Mouse (Mus musculus) midbrain, embryonic 11.5 days (tissue): ENCODE measurements around the gene Elavl3. TPM values are rescaled to one million over a fixed set of nuclear protein-coding genes. Genes with fewer than 3 reads are reported as not detected.
A peak's percentile ranks its signal among the peaks of the same experiment; 100 is the strongest.

Experiments used
- ATAC-seq: fragments of 200-750 bp; cut with Nextera tagmentation; 2 replicates; pipeline ENCODE4 v1.8.0; 2017; ENCODE audit warnings: moderate TSS enrichment, moderate library complexity; ENCODE audit not compliant: low FRiP score
- DNase-seq: peaks from one replicate; pipeline ENCODE4 v3.0.0; 2015; ENCODE audit warnings: low spot score; ENCODE audit errors: missing footprints
- H3K27ac ChIP-seq: fragments of 300-500 bp; sonication (generic); 2 replicates; pipeline ENCODE4 v1.5.1; 2014; ENCODE audit warnings: low read depth, low read length
- H3K27me3 ChIP-seq: fragments of 300-500 bp; sonication (generic); 2 replicates; pipeline ENCODE4 v1.6.1; 2014; ENCODE audit warnings: mild to moderate bottlenecking, low read length, moderate library complexity, mixed read lengths; ENCODE audit not compliant: control insufficient read depth, insufficient read depth
- H3K36me3 ChIP-seq: fragments of 300-500 bp; sonication (generic); 2 replicates; pipeline ENCODE4 v1.6.1; 2014; ENCODE audit warnings: mild to moderate bottlenecking, low read length, moderate library complexity, mixed read lengths; ENCODE audit not compliant: control insufficient read depth, insufficient read depth
- H3K4me1 ChIP-seq: fragments of 300-500 bp; sonication (generic); 2 replicates; pipeline ENCODE4 v1.6.1; 2014; ENCODE audit warnings: low read length; ENCODE audit not compliant: control insufficient read depth, insufficient read depth
- H3K4me2 ChIP-seq: fragments of 300-500 bp; sonication (generic); 2 replicates; pipeline ENCODE4 v1.6.1; 2014; ENCODE audit warnings: mild to moderate bottlenecking, moderate library complexity
- H3K4me3 ChIP-seq: fragments of 300-500 bp; sonication (generic); 2 replicates; pipeline ENCODE4 v1.5.1; 2014; ENCODE audit warnings: low read depth, low read length
- H3K9ac ChIP-seq: fragments of 300-500 bp; sonication (generic); 2 replicates; pipeline ENCODE4 v1.6.1; 2014; ENCODE audit warnings: low read length
- H3K9me3 ChIP-seq: fragments of 300-500 bp; sonication (generic); 2 replicates; pipeline ENCODE4 v1.6.1; 2016; ENCODE audit warnings: low read length; ENCODE audit not compliant: control insufficient read depth
- WGBS: fragments of 180-500 bp; shearing (Covaris S2); extraction: QIAGEN DNeasy Blood & Tissue Kit; methylation state at CpG from one replicate; pipeline ENCODE4 v1.1.7; 2014; 5-methylcytosine and 5-hydroxymethylcytosine counted together
- polyA plus RNA-seq: library from polyadenylated mRNA; unstranded; fragments of >200 nt; fragmentation: Nextera tagmentation; extraction: Ambion mirVana; gene quantifications from 2 replicates; pipeline ENCODE4 v1.2.1, GENCODE M21; 2014

Gene Elavl3
- polyA plus RNA-seq, 1 experiment from 2014 or later = 49.8 TPM

DNA sequence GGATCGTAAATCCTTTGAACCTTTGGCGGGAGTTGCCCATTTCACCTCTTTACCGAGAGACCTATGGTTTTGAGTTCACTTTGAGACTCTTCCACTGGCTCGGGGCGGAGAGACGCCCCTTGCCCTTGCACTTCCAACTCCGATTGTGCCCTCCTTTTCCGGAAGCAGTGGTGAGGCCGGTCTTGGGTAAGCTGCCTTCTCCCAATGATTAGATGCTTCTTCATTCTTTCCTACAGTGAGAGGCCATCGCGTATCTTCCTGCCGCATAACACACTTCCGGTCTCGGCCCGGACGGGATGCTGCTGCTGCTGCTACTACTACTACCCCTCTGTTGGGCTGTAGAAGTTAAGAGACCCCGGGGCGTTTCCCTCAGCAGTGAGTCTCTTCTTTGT lies 48.7 kb downstream of the Elavl3 start:
- H3K4me1 ChIP-seq = peaks cover 21% of the 10 kb centered on the region
- H3K27ac ChIP-seq = no peak overlapping the region
- WGBS = 1% methylated on average over 18 of the region's 18 CpGs
- H3K4me3 ChIP-seq = peak overlapping the region; percentile 78
- H3K36me3 ChIP-seq = no peaks in the 10 kb centered on the region
- H3K9ac ChIP-seq = peak overlapping the region; percentile 68
- no peaks in the 10 kb centered on the region for H3K27me3 ChIP-seq
- no peak; the same call in 1 of the 2 replicates for ATAC-seq
- no peaks in the 10 kb centered on the region for H3K9me3 ChIP-seq
- DNase-seq = no peak
- peak overlapping the region; percentile 94 for H3K4me2 ChIP-seq

DNA sequence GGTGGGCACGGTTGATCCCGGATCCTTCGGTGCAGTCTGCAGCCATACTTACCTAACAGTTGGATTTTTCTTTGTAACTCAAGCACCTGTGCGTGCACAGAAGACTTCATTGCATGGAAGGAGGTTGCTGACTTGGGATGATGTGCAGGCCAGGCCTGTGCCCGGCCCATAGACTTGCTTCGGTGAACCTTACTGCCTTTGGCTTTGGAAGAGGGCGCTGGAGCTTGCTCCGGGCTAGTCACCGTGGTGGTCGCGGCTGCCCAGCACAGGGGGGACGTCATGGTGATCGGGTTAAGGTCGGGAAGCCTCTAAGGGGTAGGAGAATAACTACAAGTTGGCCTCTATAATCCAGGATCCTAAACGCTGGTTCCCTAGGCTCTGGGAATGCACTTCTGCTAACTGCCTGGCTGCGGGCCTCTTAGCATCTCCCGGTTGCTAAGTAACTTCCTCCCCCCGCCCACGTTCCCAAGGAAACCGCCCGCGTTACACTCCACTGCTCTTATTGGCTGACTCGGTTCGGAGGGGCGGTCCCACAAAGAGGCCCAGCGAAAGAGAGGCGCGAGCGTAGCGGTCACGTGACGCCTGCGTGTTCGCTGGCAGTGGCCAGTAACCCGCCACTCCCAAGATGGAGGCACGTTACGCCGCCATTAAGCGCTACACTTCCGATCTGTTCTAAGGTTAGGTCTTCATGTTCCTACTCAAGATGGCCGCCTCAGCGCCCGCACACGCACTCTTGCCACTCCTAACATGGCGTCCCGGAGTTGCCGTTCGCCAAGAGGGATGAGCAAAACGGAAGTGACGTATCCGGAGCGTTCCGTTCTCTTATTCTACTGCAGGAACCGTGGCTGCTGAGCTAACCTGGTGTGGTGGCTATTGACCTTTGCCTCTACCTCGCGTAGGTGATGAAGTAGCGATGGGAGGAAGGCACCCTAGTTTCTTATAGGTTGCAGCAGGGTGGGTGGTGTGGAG lies 49.3 kb downstream of the Elavl3 start, which contains the start of the genes Ccdc151 and Prkcsh:
Gene Ccdc151, minus strand, starts transcription at position 441 of the 969 bp plus-strand sequence.
Gene Prkcsh, plus strand, starts transcription at position 613 of the 969 bp plus-strand sequence.
- DNase-seq = peak; percentile 100
- Histone ChIP-seq H3K27me3 (no peaks in the 10 kb centered on the region), H3K9ac (peak within 1 kb of the TSS; percentile 68), H3K4me1 (peaks cover 21% of the 10 kb centered on the region), H3K4me3 (peak within 1 kb of the TSS; percentile 78), H3K36me3 (no peaks in the 10 kb centered on the region), H3K9me3 (no peaks in the 10 kb centered on the region), H3K27ac (peak within 1 kb of the TSS; percentile 64), H3K4me2 (peak within 1 kb of the TSS; percentile 94)
- ATAC-seq = peak; percentile 98
- WGBS = 4% methylated on average over 57 of the region's 57 CpGs

DNA sequence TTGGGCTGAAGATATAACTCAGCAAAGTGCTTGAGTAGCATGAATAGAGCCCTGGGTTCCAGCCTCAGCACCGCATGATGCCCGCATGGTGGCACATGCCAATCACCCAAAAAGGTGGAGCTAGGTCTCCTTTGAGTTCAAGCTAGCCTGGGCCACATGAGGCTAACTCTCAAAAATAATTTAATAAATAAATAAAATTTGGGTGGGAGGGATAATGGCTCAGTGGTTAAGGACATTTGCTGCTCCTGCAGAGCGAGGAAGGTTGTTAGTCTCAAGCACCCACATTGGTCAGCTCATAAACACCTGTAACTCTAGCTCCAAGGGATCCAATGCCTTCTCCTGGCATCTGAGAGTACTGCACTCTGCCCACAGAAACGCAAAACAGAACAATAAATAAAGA lies 50.2 kb downstream of the Elavl3 start:
- Histone ChIP-seq H3K9ac (no peak overlapping the region), H3K27ac (no peak overlapping the region), H3K4me3 (no peak overlapping the region), H3K36me3 (no peaks in the 10 kb centered on the region), H3K4me2 (peak overlapping the region; percentile 57), H3K4me1 (peaks cover 21% of the 10 kb centered on the region), H3K27me3 (no peaks in the 10 kb centered on the region), H3K9me3 (no peaks in the 10 kb centered on the region)
- no peak for ATAC-seq
- 87% methylated on average over 4 of the region's 4 CpGs for WGBS
- peak; percentile 82 for DNase-seq

GRCm38 (mm10) chr9:22000296-22000695 lies 51.5 kb downstream of the Elavl3 start:
- no peak overlapping the region for H3K4me3 ChIP-seq
- no peak overlapping the region for H3K27ac ChIP-seq
- 90% methylated on average over 6 of the region's 6 CpGs for WGBS

GRCm38 (mm10) chr9:21996178-21996867 lies 55.5 kb downstream of the Elavl3 start:
- no peaks in the 10 kb centered on the region for H3K4me1 ChIP-seq
- H3K27me3 ChIP-seq = peaks cover 8% of the 10 kb centered on the region

More at GRCm38 (mm10) chr9:22000296-22000695, 51.5 kb downstream of the Elavl3 start:
- Histone ChIP-seq H3K27me3 (no peaks in the 10 kb centered on the region), H3K4me1 (peaks cover 21% of the 10 kb centered on the region), H3K9ac (no peak overlapping the region), H3K4me2 (no peak overlapping the region), H3K36me3 (no peaks in the 10 kb centered on the region), H3K9me3 (no peaks in the 10 kb centered on the region)
- ATAC-seq = no peak
- DNase-seq = no peak

GRCm38 (mm10) chr9:21992227-21992626 lies 59.6 kb downstream of the Elavl3 start:
- no peak for DNase-seq
- WGBS = 78% methylated on average over 4 of the region's 4 CpGs
- Histone ChIP-seq H3K27me3 (peaks cover 49% of the 10 kb centered on the region), H3K4me3 (no peak overlapping the region), H3K4me1 (peaks cover 21% of the 10 kb centered on the region), H3K27ac (no peak overlapping the region), H3K4me2 (no peak overlapping the region), H3K36me3 (no peaks in the 10 kb centered on the region), H3K9ac (no peak overlapping the region), H3K9me3 (no peaks in the 10 kb centered on the region)
- ATAC-seq = no peak

More at GRCm38 (mm10) chr9:21996178-21996867, 55.5 kb downstream of the Elavl3 start:
- Histone ChIP-seq H3K9ac (no peak overlapping the region), H3K9me3 (no peaks in the 10 kb centered on the region), H3K4me2 (no peak overlapping the region), H3K27ac (no peak overlapping the region), H3K4me3 (no peak overlapping the region), H3K36me3 (no peaks in the 10 kb centered on the region)
- 85% methylated on average over 3 of the region's 3 CpGs for WGBS
- DNase-seq = no peak
- ATAC-seq = no peak

- Histone ChIP-seq H3K4me2 (peak within 1 kb of the TSS; percentile 73), H3K9me3 (no peaks in the 10 kb centered on the region), H3K27ac (no peak within 1 kb of the TSS), H3K4me1 (peaks cover 23% of the 10 kb centered on the region), H3K36me3 (no peaks in the 10 kb centered on the region), H3K9ac (peak within 1 kb of the TSS; percentile 57), H3K4me3 (peak within 1 kb of the TSS; percentile 35), H3K27me3 (peaks cover 65% of the 10 kb centered on the region)
- peak; percentile 49; the same call in 1 of the 2 replicates for ATAC-seq
- WGBS = under 1% methylated on average over 42 of the region's 42 CpGs
- DNase-seq = peak; percentile 91
These were observed 62.4 kb downstream of the Elavl3 start, which contains the start of gene Rgl3 for GRCm38 (mm10) chr9:21989230-21990110. TSS of gene Rgl3 (minus strand) at chr9:21989446.

DNA sequence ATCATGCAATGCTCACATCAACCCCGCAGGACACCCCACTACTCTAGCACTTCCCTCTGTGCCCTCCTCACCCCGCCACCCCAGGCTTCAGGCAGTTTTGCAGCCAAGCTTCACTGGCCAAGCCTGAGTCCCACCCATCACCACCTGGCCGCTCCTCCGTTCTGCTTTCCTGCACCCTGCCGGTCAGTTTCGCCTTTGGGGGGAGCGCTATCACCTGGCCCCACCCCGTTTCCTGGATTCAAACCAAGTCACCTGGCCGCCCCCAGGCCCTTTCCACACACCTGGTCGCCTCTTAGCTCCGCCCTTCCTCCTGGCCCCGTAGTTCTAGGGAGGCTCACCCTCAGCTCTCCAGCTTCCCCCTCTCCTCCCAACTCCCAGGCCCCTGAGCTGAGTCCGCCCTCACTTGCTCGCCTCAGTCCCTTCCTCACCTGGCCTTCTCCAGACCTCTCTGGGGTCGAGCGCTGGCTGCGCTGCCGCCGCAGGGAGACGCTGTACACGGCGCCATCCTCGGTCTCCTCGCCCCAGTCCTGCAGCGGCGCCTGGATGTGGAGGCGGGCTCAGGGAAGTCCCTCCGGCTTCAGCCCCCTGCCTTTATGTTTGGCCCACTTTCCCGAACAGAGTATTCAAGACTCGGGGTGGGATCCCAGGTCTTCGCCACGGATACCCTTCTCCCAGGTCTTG lies 63.3 kb downstream of the Elavl3 start:
- H3K4me2 ChIP-seq = peak overlapping the region; percentile 73
- H3K9me3 ChIP-seq = no peaks in the 10 kb centered on the region
- H3K9ac ChIP-seq = peak overlapping the region; percentile 57
- DNase-seq (peak; percentile 92), ATAC-seq (peak; percentile 18; the same call in 1 of the 2 replicates)
- peaks cover 28% of the 10 kb centered on the region for H3K4me1 ChIP-seq
- H3K27me3 ChIP-seq = peaks cover 65% of the 10 kb centered on the region
- no peak overlapping the region for H3K27ac ChIP-seq
- H3K4me3 ChIP-seq = peak overlapping the region; percentile 35
- under 1% methylated on average over 32 of the region's 32 CpGs for WGBS
- no peaks in the 10 kb centered on the region for H3K36me3 ChIP-seq
